Mouse (Mus musculus) liver (tissue): ENCODE data around the gene Hist1h2bg.

Experiments used
- DNase-seq: peaks from one replicate; pipeline ENCODE4 v3.0.0-alpha.2; 2020; ENCODE audit warnings: mixed read lengths

Hist1h2bg gene

GRCm38 (mm10) chr13:23571022-23571503, at the start of gene Hist1h2bg, which contains the start of gene Hist1h2ae:
Hist1h2bg (plus strand) TSS chr13:23571396.
Hist1h2ae (minus strand) TSS chr13:23571220.
- peak; percentile 88 for DNase-seq

GRCm38 (mm10) chr13:23521703-23522102, 49.5 kb upstream of the Hist1h2bg start:
- peak; percentile 87 for DNase-seq

- no peak for DNase-seq
These were observed 47.2 kb upstream of the Hist1h2bg start for GRCm38 (mm10) chr13:23523976-23524375.

GRCm38 (mm10) chr13:23524654-23525053, 46.5 kb upstream of the Hist1h2bg start:
- peak; percentile 90 for DNase-seq

- no peak for DNase-seq
These were observed 45.3 kb upstream of the Hist1h2bg start for GRCm38 (mm10) chr13:23525901-23526300.

GRCm38 (mm10) chr13:23526312-23526711, 44.9 kb upstream of the Hist1h2bg start:
- peak; percentile 90 for DNase-seq

- no peak for DNase-seq
These were observed 42.2 kb upstream of the Hist1h2bg start for GRCm38 (mm10) chr13:23529005-23529404.

- DNase-seq, result no peak
These were observed 41.6 kb upstream of the Hist1h2bg start for GRCm38 (mm10) chr13:23529480-23530165.

GRCm38 (mm10) chr13:23530181-23530900, 40.9 kb upstream of the Hist1h2bg start:
- peak; percentile 75 for DNase-seq

GRCm38 (mm10) chr13:23530901-23531875, 40.0 kb upstream of the Hist1h2bg start, which contains the start of gene Hist1h4h:
Hist1h4h (plus strand) TSS chr13:23531050.
- DNase-seq, result peak; percentile 96

- peak; percentile 53 for DNase-seq
These were observed 38.7 kb upstream of the Hist1h2bg start for GRCm38 (mm10) chr13:23532262-23533075.

- peak; percentile 87 for DNase-seq
These were observed 37.4 kb upstream of the Hist1h2bg start, which contains the start of gene Hist1h2af for GRCm38 (mm10) chr13:23533560-23534367. Hist1h2af (plus strand) TSS chr13:23533906.

GRCm38 (mm10) chr13:23534368-23535131, 36.6 kb upstream of the Hist1h2bg start:
- DNase-seq, result peak; percentile 54

- DNase-seq, result peak; percentile 93
These were observed 35.8 kb upstream of the Hist1h2bg start, which contains the start of gene Hist1h3g for GRCm38 (mm10) chr13:23535137-23536075. Hist1h3g (plus strand) TSS chr13:23535422.

GRCm38 (mm10) chr13:23536076-23536822, 34.9 kb upstream of the Hist1h2bg start:
- DNase-seq, result no peak

GRCm38 (mm10) chr13:23537006-23537710, 34.0 kb upstream of the Hist1h2bg start:
- no peak for DNase-seq

- no peak for DNase-seq
These were observed 32.9 kb upstream of the Hist1h2bg start for GRCm38 (mm10) chr13:23538249-23538648.
